Mouse (Mus musculus): ENCODE data around the gene Pafah1b1.

GRCm38 (mm10) chr11:74625333-74625732 lies 99.1 kb downstream of the Pafah1b1 start:
- TF ChIP-seq CTCF (IDR thresholded peaks at IDR 0.05; ENCODE audit: low read depth, low read length): no peak
- no peak for TF ChIP-seq POLR2A (IDR thresholded peaks at IDR 0.05; ENCODE audit: insufficient read depth, low read length)

Measured in ES-Bruce4 (cell line).